Mouse (Mus musculus): Measurements from ENCODE around the gene Ndufv1. TPM values are rescaled to one million over a fixed set of nuclear protein-coding genes. Genes with fewer than 3 reads are reported as not detected.
A peak's percentile ranks its signal among the peaks of the same experiment; 100 is the strongest.

Gene Ndufv1
- polyA plus RNA-seq, 1 experiment from 2014 or later: 285 TPM

DNA sequence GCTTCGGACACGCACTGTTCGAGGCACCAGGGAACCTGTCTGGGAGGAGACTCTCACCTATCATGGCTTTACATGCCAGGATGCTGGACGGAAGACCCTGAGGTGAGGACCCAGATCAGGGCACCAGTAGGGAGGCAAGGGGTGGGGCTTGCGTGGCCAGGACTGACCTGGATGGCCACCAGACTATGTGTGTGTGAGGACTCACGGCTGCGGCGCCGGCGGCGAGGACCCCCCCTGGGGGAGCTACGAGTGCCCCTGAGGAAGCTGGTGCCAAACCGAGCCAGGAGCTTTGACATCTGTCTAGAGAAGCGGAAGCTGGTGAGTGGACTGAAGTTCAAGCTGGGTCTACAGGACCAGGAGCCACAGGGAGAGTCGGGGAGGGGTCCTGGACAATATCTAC, 8.3 kb downstream of the Ndufv1 start:
- no peak for ATAC-seq (ENCODE audit: low FRiP score, low TSS enrichment)
- H3K36me3 ChIP-seq (ENCODE audit: insufficient read depth, low read length): peaks cover 36% of the 10 kb centered on the region
- 83% methylated on average over 15 of the region's 15 CpGs for WGBS
- H3K9ac ChIP-seq (replicated peaks; ENCODE audit: low read length): no peak overlapping the region
- H3K27me3 ChIP-seq (ENCODE audit: insufficient read depth, low read length): no peaks in the 10 kb centered on the region
- no peaks in the 10 kb centered on the region for H3K9me3 ChIP-seq (ENCODE audit: low read length)
- no peak overlapping the region for H3K4me3 ChIP-seq (ENCODE audit: low read length)
- H3K27ac ChIP-seq (ENCODE audit: low read length): no peak overlapping the region
- H3K4me2 ChIP-seq (replicated peaks; ENCODE audit: low read depth, low read length): no peak overlapping the region
- H3K4me1 ChIP-seq (ENCODE audit: insufficient read depth, low read length): peaks cover 19% of the 10 kb centered on the region

DNA sequence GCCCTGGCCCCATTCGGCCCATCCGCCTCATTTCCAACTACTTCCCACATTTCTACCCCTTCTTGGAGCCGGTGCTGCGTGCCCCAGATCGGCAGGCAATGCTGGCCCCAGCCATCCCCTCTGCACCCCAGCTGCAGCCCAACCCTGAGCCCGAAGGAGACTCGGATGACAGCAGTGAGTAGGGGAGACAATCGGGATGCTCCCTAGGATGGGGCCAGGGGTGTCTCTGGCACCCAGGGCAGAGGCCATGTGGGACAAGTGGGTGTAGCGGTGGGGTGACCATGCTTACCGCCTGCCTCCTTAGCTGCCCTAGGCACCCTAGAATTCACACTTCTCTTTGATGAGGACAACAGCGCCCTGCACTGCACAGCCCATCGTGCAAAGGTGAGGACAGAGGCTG, 9.0 kb downstream of the Ndufv1 start:
- no peak for ATAC-seq (ENCODE audit: low FRiP score, low TSS enrichment)
- 71% methylated on average over 12 of the region's 12 CpGs for WGBS
- no peak overlapping the region for H3K4me3 ChIP-seq (ENCODE audit: low read length)
- H3K9me3 ChIP-seq (ENCODE audit: low read length): no peaks in the 10 kb centered on the region
- H3K4me2 ChIP-seq (replicated peaks; ENCODE audit: low read depth, low read length): no peak overlapping the region
- H3K4me1 ChIP-seq (ENCODE audit: insufficient read depth, low read length): peaks cover 20% of the 10 kb centered on the region
- H3K27ac ChIP-seq (ENCODE audit: low read length): no peak overlapping the region
- H3K9ac ChIP-seq (replicated peaks; ENCODE audit: low read length): no peak overlapping the region
- no peaks in the 10 kb centered on the region for H3K27me3 ChIP-seq (ENCODE audit: insufficient read depth, low read length)
- peaks cover 30% of the 10 kb centered on the region for H3K36me3 ChIP-seq (ENCODE audit: insufficient read depth, low read length)

DNA sequence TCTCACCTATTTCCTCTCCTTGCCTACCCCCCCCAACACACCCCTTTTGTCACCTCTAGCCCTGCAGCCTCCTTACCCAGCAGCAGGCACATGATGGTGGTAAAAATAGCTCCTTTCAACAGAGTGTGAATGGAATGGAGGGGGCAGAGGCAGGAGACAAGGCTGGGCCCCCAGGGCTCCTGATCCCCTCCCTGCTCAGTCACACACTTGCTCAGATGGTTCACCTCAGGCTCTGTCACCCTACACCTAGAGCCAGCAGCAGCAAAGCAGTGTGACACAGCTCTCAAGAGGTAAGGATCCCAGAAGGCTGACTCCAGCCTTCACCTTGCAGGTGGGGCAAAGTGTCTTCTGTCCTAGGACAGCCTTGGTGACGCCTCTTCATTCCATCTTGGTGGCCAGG, 9.5 kb downstream of the Ndufv1 start, which contains the start of gene Doc2g:
Doc2g (plus strand) TSS at position 202 of the 400 bp plus-strand sequence.
- peaks cover 24% of the 10 kb centered on the region for H3K36me3 ChIP-seq (ENCODE audit: insufficient read depth, low read length)
- no peaks in the 10 kb centered on the region for H3K27me3 ChIP-seq (ENCODE audit: insufficient read depth, low read length)
- H3K4me2 ChIP-seq (replicated peaks; ENCODE audit: low read depth, low read length): no peak within 1 kb of the TSS
- no peaks in the 10 kb centered on the region for H3K9me3 ChIP-seq (ENCODE audit: low read length)
- 78% methylated on average over 1 of the region's 1 CpGs for WGBS
- H3K9ac ChIP-seq (replicated peaks; ENCODE audit: low read length): no peak within 1 kb of the TSS
- no peak within 1 kb of the TSS for H3K4me3 ChIP-seq (ENCODE audit: low read length)
- no peak for ATAC-seq (ENCODE audit: low FRiP score, low TSS enrichment)
- peaks cover 20% of the 10 kb centered on the region for H3K4me1 ChIP-seq (ENCODE audit: insufficient read depth, low read length)
- no peak within 1 kb of the TSS for H3K27ac ChIP-seq (ENCODE audit: low read length)

DNA sequence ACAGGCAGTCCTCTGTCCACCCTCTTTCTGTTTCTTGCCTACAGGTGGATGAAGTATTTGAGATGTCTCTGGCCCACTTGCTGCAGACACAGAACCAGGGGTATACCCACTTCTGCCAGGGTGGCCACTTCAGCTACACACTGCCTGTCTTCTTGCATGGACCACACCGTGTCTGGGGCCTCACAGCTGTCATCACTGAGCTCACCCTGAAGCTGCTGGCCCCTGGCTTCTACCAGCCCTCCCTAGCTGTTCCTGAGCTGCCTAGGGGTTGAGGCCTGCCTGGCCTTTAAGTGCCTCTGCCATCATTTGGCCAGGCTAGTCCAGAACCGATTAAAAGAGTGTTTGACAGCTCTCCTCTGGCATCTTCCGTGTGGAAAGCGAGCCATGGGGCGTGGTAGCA, 10.9 kb downstream of the Ndufv1 start:
- no peak overlapping the region for H3K4me2 ChIP-seq (replicated peaks; ENCODE audit: low read depth, low read length)
- H3K27ac ChIP-seq (ENCODE audit: low read length): no peak overlapping the region; the same call in 1 of the 2 replicates
- 76% methylated on average over 5 of the region's 5 CpGs for WGBS
- H3K36me3 ChIP-seq (ENCODE audit: insufficient read depth, low read length): peaks cover 11% of the 10 kb centered on the region
- H3K27me3 ChIP-seq (ENCODE audit: insufficient read depth, low read length): no peaks in the 10 kb centered on the region
- peak overlapping the region; percentile 83; the same call in 1 of the 2 replicates for H3K9ac ChIP-seq (replicated peaks; ENCODE audit: low read length)
- H3K9me3 ChIP-seq (ENCODE audit: low read length): no peaks in the 10 kb centered on the region
- no peak for ATAC-seq (ENCODE audit: low FRiP score, low TSS enrichment)
- peaks cover 26% of the 10 kb centered on the region for H3K4me1 ChIP-seq (ENCODE audit: insufficient read depth, low read length)
- no peak overlapping the region for H3K4me3 ChIP-seq (ENCODE audit: low read length)

DNA sequence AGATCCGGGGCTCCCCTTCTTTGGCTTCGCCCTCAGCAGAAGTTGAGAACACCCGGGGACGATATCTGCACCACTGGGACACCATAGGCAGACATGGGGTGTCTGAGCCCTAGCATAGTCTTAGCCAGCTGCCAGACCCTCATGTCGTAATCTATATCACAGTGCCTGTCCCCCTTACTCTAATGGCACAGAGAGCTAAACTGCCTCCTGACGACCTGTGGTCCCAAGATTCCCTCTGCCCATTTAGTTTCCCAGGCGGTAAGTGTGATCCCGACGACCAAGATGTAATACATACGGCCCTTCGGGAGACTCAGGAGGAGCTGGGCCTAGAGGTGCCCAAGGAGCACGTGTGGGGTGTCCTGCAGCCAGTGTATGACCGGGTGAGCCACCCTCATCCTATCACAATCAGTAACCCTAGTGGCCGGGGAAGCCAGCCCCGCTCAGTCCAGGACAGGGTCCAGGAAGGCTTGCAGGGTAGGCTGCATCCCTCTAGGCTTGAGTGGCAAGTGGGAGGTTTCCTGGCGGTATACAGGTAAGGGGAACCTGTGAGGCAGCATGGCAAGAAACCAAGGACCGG, 11.6 kb downstream of the Ndufv1 start:
- peak overlapping the region; percentile 99 for H3K27ac ChIP-seq (ENCODE audit: low read length)
- ATAC-seq (ENCODE audit: low FRiP score, low TSS enrichment): 0 out of 2 replicates have a peak, but pooled peaks have one; percentile 20
- H3K9me3 ChIP-seq (ENCODE audit: low read length): no peaks in the 10 kb centered on the region
- H3K4me2 ChIP-seq (replicated peaks; ENCODE audit: low read depth, low read length): peak overlapping the region; percentile 82
- H3K4me3 ChIP-seq (ENCODE audit: low read length): peak overlapping the region; percentile 64
- 11% methylated on average over 17 of the region's 17 CpGs for WGBS
- peak overlapping the region; percentile 83 for H3K9ac ChIP-seq (replicated peaks; ENCODE audit: low read length)
- H3K4me1 ChIP-seq (ENCODE audit: insufficient read depth, low read length): peaks cover 33% of the 10 kb centered on the region
- peaks cover 3% of the 10 kb centered on the region for H3K36me3 ChIP-seq (ENCODE audit: insufficient read depth, low read length)
- H3K27me3 ChIP-seq (ENCODE audit: insufficient read depth, low read length): no peaks in the 10 kb centered on the region

GRCm38 (mm10) chr19:4000119-4000900, 12.3 kb downstream of the Ndufv1 start, which contains the start of the genes Nudt8 and Gm49405:
TSS of gene Nudt8 (plus strand) at chr19:4000580.
TSS of gene Gm49405 (plus strand) at chr19:4000626.
- Histone ChIP-seq H3K27me3 (ENCODE audit: insufficient read depth, low read length) (no peaks in the 10 kb centered on the region), H3K36me3 (ENCODE audit: insufficient read depth, low read length) (no peaks in the 10 kb centered on the region), H3K27ac (ENCODE audit: low read length) (peak within 1 kb of the TSS; percentile 99), H3K4me3 (ENCODE audit: low read length) (peak within 1 kb of the TSS; percentile 64), H3K4me1 (ENCODE audit: insufficient read depth, low read length) (peaks cover 40% of the 10 kb centered on the region), H3K4me2 (replicated peaks; ENCODE audit: low read depth, low read length) (peak within 1 kb of the TSS; percentile 82), H3K9ac (replicated peaks; ENCODE audit: low read length) (peak within 1 kb of the TSS; percentile 83), H3K9me3 (ENCODE audit: low read length) (no peaks in the 10 kb centered on the region)
- peak; percentile 94 for ATAC-seq (ENCODE audit: low FRiP score, low TSS enrichment)
- WGBS: 0% methylated on average over 64 of the region's 64 CpGs

DNA sequence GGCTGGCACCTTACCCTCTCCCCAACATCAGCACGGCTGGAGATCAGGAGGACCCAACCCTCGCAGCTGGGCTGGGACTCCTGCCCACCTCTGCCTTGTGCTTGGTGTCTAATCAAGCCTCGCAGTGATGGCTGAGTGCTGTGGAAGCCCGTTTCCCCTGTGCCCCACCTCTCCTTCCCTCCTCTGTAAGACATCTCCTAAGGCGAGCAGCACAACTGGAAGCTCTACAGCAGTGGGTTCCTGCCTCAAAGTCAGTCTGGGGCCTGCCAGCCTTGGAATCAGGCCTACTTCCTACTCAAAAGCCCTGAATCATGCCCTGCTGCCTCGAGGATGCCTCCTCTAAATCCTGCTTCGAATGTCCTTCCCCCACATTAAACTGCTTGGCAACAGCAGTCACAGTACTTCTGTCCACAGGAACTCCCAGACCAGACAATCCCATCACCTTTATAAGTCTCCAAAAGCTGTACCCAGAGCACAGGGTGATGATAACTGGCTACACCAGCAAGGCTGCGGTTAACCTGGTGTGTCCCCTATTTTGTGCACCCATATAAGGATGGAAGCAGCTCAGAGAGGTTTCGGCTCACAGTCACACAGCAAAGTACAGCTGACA, 13.4 kb downstream of the Ndufv1 start:
- Histone ChIP-seq H3K4me2 (replicated peaks; ENCODE audit: low read depth, low read length) (peak overlapping the region; percentile 82), H3K4me3 (ENCODE audit: low read length) (peak overlapping the region; percentile 64; the same call in 1 of the 2 replicates), H3K36me3 (ENCODE audit: insufficient read depth, low read length) (no peaks in the 10 kb centered on the region), H3K27me3 (ENCODE audit: insufficient read depth, low read length) (no peaks in the 10 kb centered on the region), H3K9ac (replicated peaks; ENCODE audit: low read length) (peak overlapping the region; percentile 22), H3K4me1 (ENCODE audit: insufficient read depth, low read length) (peaks cover 43% of the 10 kb centered on the region), H3K9me3 (ENCODE audit: low read length) (no peaks in the 10 kb centered on the region), H3K27ac (ENCODE audit: low read length) (no peak overlapping the region)
- WGBS: 77% methylated on average over 9 of the region's 9 CpGs
- no peak for ATAC-seq (ENCODE audit: low FRiP score, low TSS enrichment)

DNA sequence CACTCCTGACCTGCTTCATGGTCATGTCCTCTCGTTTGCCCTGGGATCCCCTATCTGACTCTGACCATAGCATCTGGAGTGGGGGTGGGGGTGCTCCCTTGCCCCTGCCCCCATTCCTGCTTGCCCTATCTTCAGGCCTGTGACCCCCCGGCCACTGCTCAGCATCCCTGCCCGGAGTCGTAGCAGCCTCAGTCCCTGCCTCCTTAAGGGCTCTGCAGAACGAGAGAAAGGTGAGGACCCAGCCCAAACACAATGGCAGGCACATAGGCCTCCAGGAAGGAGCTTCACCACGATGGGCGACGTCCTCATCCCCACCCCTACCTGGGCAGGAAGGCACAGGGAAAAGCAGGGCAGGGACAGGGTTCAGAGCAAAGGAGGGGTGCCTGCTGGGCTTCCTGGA, 14.3 kb downstream of the Ndufv1 start:
- Histone ChIP-seq H3K9ac (replicated peaks; ENCODE audit: low read length) (no peak overlapping the region), H3K27ac (ENCODE audit: low read length) (no peak overlapping the region), H3K9me3 (ENCODE audit: low read length) (no peaks in the 10 kb centered on the region), H3K27me3 (ENCODE audit: insufficient read depth, low read length) (no peaks in the 10 kb centered on the region), H3K36me3 (ENCODE audit: insufficient read depth, low read length) (no peaks in the 10 kb centered on the region), H3K4me1 (ENCODE audit: insufficient read depth, low read length) (peaks cover 43% of the 10 kb centered on the region), H3K4me3 (ENCODE audit: low read length) (no peak overlapping the region), H3K4me2 (replicated peaks; ENCODE audit: low read depth, low read length) (no peak overlapping the region)
- WGBS: 62% methylated on average over 8 of the region's 8 CpGs
- no peak for ATAC-seq (ENCODE audit: low FRiP score, low TSS enrichment)

DNA sequence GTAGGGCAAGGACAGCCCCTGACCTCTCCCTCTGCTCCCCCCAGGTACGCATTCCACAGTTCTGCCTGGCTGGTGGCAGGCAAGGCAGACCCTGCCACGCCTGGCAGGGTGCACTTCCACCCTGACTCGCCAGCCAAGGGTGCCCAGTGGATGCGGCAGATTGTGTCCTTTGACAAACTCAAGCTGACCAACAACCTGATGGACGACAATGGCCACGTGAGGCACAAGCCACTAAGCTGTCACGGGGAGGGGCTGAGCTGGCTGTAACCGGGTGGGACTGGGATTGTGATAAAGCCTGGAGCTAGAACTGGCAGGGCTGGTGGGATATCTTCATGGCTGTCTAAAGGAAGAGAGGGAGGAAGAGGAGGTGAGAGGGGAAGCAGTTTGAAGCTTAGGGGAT, 15.4 kb downstream of the Ndufv1 start:
- no peak overlapping the region for H3K4me3 ChIP-seq (ENCODE audit: low read length)
- no peaks in the 10 kb centered on the region for H3K36me3 ChIP-seq (ENCODE audit: insufficient read depth, low read length)
- no peaks in the 10 kb centered on the region for H3K9me3 ChIP-seq (ENCODE audit: low read length)
- no peak overlapping the region for H3K4me2 ChIP-seq (replicated peaks; ENCODE audit: low read depth, low read length)
- peaks cover 43% of the 10 kb centered on the region for H3K4me1 ChIP-seq (ENCODE audit: insufficient read depth, low read length)
- H3K27ac ChIP-seq (ENCODE audit: low read length): no peak overlapping the region
- no peak overlapping the region; the same call in 1 of the 2 replicates for H3K9ac ChIP-seq (replicated peaks; ENCODE audit: low read length)
- H3K27me3 ChIP-seq (ENCODE audit: insufficient read depth, low read length): no peaks in the 10 kb centered on the region
- 46% methylated on average over 8 of the region's 8 CpGs for WGBS
- ATAC-seq (ENCODE audit: low FRiP score, low TSS enrichment): no peak

All from kidney, embryonic 16.5 days (tissue).